Mouse (Mus musculus): Measurements from ENCODE around the gene Thoc6.

GRCm38 (mm10) chr17:23722376-23723125 is 48.9 kb upstream of the Thoc6 start, which contains the start of gene 1520401A03Rik:
- no peak for TF ChIP-seq TAL1 (IDR thresholded peaks at IDR 0.05; ENCODE audit: low read length)
- TF ChIP-seq GATA1 (IDR thresholded peaks at IDR 0.05; ENCODE audit: low read length) = no peak
